Mouse (Mus musculus): Measurements from ENCODE around the gene Rgs19. TPM values are rescaled to one million over a fixed set of nuclear protein-coding genes. Genes with fewer than 3 reads are reported as not detected.

The Rgs19 gene
- 10.6 TPM for polyA plus RNA-seq (2014; fragmentation: Illumina TruSeq; extraction: RNeasy Lipid Tissue Mini Kit (QIAGEN cat#74804); ENCODE audit: low read depth, low replicate concordance)

GRCm38 (mm10) chr2:181693339-181694280 lies at the start of gene Rgs19:
Gene Rgs19 (minus strand): TSS chr2:181693977.

GRCm38 (mm10) chr2:181714903-181715326 lies 21.1 kb upstream of the Rgs19 start, which contains the start of gene Oprl1:
Gene Oprl1 (plus strand): TSS chr2:181715016.

GRCm38 (mm10) chr2:181698241-181698640 lies 4.5 kb upstream of the Rgs19 start, which contains the start of gene Lkaaear1:
Gene Lkaaear1 (minus strand): TSS chr2:181698442.

GRCm38 (mm10) chr2:181679951-181680715 lies 13.6 kb downstream of the Rgs19 start, which contains the start of gene Tcea2:
Gene Tcea2 (plus strand): TSS chr2:181680310.

GRCm38 (mm10) chr2:181671326-181671725 lies 22.5 kb downstream of the Rgs19 start, which contains the start of gene Sox18:
Gene Sox18 (minus strand): TSS chr2:181671640.

GRCm38 (mm10) chr2:181656734-181657133 lies 37.0 kb downstream of the Rgs19 start, which contains the start of gene Gm29797:
Gene Gm29797 (plus strand): TSS chr2:181657034.

Other genes with a start within 250 kb of the Rgs19 start
- gene Zbtb46, start 234.6 kb downstream of the Rgs19 start, polyA plus RNA-seq (2014; fragmentation: Illumina TruSeq; extraction: RNeasy Lipid Tissue Mini Kit (QIAGEN cat#74804); ENCODE audit: low read depth, low replicate concordance): 1.5 TPM
- gene Abhd16b, start 200.8 kb downstream of the Rgs19 start, polyA plus RNA-seq (2014; fragmentation: Illumina TruSeq; extraction: RNeasy Lipid Tissue Mini Kit (QIAGEN cat#74804); ENCODE audit: low read depth, low replicate concordance): not detected
- 47.1 TPM for gene Tpd52l2, start 196.8 kb downstream of the Rgs19 start, polyA plus RNA-seq (2014; fragmentation: Illumina TruSeq; extraction: RNeasy Lipid Tissue Mini Kit (QIAGEN cat#74804); ENCODE audit: low read depth, low replicate concordance)
- 72.7 TPM for gene Dnajc5, start 173.5 kb downstream of the Rgs19 start, polyA plus RNA-seq (2014; fragmentation: Illumina TruSeq; extraction: RNeasy Lipid Tissue Mini Kit (QIAGEN cat#74804); ENCODE audit: low read depth, low replicate concordance)
- 22.6 TPM for gene Uckl1, start 109.1 kb downstream of the Rgs19 start, polyA plus RNA-seq (2014; fragmentation: Illumina TruSeq; extraction: RNeasy Lipid Tissue Mini Kit (QIAGEN cat#74804); ENCODE audit: low read depth, low replicate concordance)
- gene Prpf6, start 102.1 kb downstream of the Rgs19 start, polyA plus RNA-seq (2014; fragmentation: Illumina TruSeq; extraction: RNeasy Lipid Tissue Mini Kit (QIAGEN cat#74804); ENCODE audit: low read depth, low replicate concordance): 24.1 TPM
- 4.3 TPM for gene Zfp512b, start 101.2 kb downstream of the Rgs19 start, polyA plus RNA-seq (2014; fragmentation: Illumina TruSeq; extraction: RNeasy Lipid Tissue Mini Kit (QIAGEN cat#74804); ENCODE audit: low read depth, low replicate concordance)
- 10.4 TPM for gene Samd10, start 94.8 kb downstream of the Rgs19 start, polyA plus RNA-seq (2014; fragmentation: Illumina TruSeq; extraction: RNeasy Lipid Tissue Mini Kit (QIAGEN cat#74804); ENCODE audit: low read depth, low replicate concordance)
- not detected for gene Gm29797, start 36.9 kb downstream of the Rgs19 start, polyA plus RNA-seq (2014; fragmentation: Illumina TruSeq; extraction: RNeasy Lipid Tissue Mini Kit (QIAGEN cat#74804); ENCODE audit: low read depth, low replicate concordance)
- gene Sox18, start 22.3 kb downstream of the Rgs19 start, polyA plus RNA-seq (2014; fragmentation: Illumina TruSeq; extraction: RNeasy Lipid Tissue Mini Kit (QIAGEN cat#74804); ENCODE audit: low read depth, low replicate concordance): not detected
- not detected for gene Tcea2, start 13.7 kb downstream of the Rgs19 start, polyA plus RNA-seq (2014; fragmentation: Illumina TruSeq; extraction: RNeasy Lipid Tissue Mini Kit (QIAGEN cat#74804); ENCODE audit: low read depth, low replicate concordance)
- not detected for gene Lkaaear1, start 4.5 kb upstream of the Rgs19 start, polyA plus RNA-seq (2014; fragmentation: Illumina TruSeq; extraction: RNeasy Lipid Tissue Mini Kit (QIAGEN cat#74804); ENCODE audit: low read depth, low replicate concordance)
- 0.25 TPM for gene Oprl1, start 21.0 kb upstream of the Rgs19 start, polyA plus RNA-seq (2014; fragmentation: Illumina TruSeq; extraction: RNeasy Lipid Tissue Mini Kit (QIAGEN cat#74804); ENCODE audit: low read depth, low replicate concordance)
- gene Myt1, start 69.4 kb upstream of the Rgs19 start, polyA plus RNA-seq (2014; fragmentation: Illumina TruSeq; extraction: RNeasy Lipid Tissue Mini Kit (QIAGEN cat#74804); ENCODE audit: low read depth, low replicate concordance): 1.4 TPM
- gene Pcmtd2, start 143.9 kb upstream of the Rgs19 start, polyA plus RNA-seq (2014; fragmentation: Illumina TruSeq; extraction: RNeasy Lipid Tissue Mini Kit (QIAGEN cat#74804); ENCODE audit: low read depth, low replicate concordance): 200 TPM
- gene Polr3k, start 170.4 kb upstream of the Rgs19 start, polyA plus RNA-seq (2014; fragmentation: Illumina TruSeq; extraction: RNeasy Lipid Tissue Mini Kit (QIAGEN cat#74804); ENCODE audit: low read depth, low replicate concordance): 86.3 TPM

Data from sigmoid colon, adult 10 weeks (tissue).